Mouse (Mus musculus) megakaryocyte, embryonic 14.5 days (primary cell): ENCODE data around the gene Myo1d.

Experiments
- FLI1 ChIP-seq: IDR thresholded peaks from 2 replicates; pipeline ENCODE4 v1.6.1; 2012; ENCODE audit warnings: low read length, inconsistent platforms, mixed read lengths
- GATA1 ChIP-seq: IDR thresholded peaks from 3 replicates; pipeline ENCODE4 v1.6.1; 2012; ENCODE audit warnings: mixed read lengths, low read length, inconsistent platforms, borderline replicate concordance

GRCm38 (mm10) chr11:80505581-80505980 lies 274.2 kb downstream of the Myo1d start:
- TF ChIP-seq GATA1 = no peak
- TF ChIP-seq FLI1 = no peak
